ENCODE assay signal across 12 mouse cellular contexts in the genomic region with DNA sequence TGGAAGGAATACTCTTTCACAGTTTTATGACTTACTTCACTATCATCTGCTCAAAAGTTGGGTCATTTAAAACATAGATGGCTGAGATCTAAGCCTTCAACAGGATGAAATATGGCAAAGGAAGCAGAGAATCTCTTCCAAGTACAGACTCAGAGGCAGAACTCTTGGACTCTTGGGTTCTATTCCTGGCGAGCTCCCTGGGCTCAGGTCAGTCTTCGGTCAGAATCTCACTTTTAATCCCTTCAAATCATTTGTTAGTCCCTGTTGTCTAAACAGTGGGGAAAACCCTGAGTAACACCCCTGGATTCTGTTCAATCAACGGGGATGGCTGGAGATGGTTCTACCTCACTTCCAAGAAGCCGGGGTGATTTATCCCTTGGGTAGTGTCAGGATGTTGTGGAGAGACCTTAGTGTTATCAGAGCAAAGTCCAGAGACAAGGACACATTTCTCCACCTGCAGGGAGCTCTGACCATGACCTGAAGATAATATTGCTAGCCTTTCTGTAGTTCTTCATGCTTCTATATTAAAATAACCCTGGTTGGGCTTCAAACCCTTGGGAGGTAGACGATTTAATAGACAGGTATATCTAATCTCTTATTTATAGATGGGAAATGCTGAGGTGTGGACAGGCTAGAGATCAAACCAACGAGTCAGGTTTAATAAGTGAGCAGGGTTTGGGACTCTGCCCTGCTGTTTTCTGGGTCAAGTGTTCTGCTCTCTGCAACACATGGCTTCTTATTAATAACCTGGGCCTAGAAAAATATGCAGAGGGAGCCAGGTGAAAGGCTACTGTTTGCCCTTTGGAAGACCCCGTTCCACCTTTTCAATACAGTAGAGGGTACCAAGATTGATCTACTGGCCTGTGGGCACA.
DNase-seq lines count a peak whose midpoint lies in the region; ATAC-seq and TF ChIP-seq lines count a peak whose summit lies in the region.
"Had no signal": no experiment of that assay in that cellular context is flagged by ENCODE, and none has a peak within 500 bp of the region (broad histone marks: within the 10 kb centered on the region; RNA-seq: fewer than 3 reads in every experiment).

No protein-coding gene starts in this region.

- 59% methylated on average over 7 of the region's 7 CpGs for WGBS in lung, embryonic 16.5 days
- 38% methylated on average over 7 of the region's 7 CpGs for WGBS in small intestine, adult 2 months
- 85% methylated on average over 7 of the region's 7 CpGs for WGBS in cerebellum, adult 2 months

- no peaks in the 10 kb centered on the region for H3K9me3 ChIP-seq in lung, embryonic 16.5 days (ENCODE audit: control insufficient read depth, low read length)
- H3K9me3 ChIP-seq: forebrain, embryonic 15.5 days; hindbrain, embryonic 13.5 days; neural tube, embryonic 15.5 days had no signal

- ATAC-seq in lung, embryonic 16.5 days (ENCODE audit: low read depth) = no peak
- ATAC-seq: forebrain, embryonic 15.5 days had no signal

- peak overlapping the region; percentile 39; the same call in 1 of the 2 replicates for H3K27ac ChIP-seq in lung, embryonic 16.5 days (ENCODE audit: low read length)
- peak overlapping the region; percentile 25 for H3K27ac ChIP-seq in small intestine, adult 2 months (ENCODE audit: insufficient read depth, low read depth, low read length)
- no peak overlapping the region for H3K27ac ChIP-seq in cerebellum, adult 2 months (ENCODE audit: insufficient read depth, low read length)
- H3K27ac ChIP-seq: forebrain, embryonic 15.5 days; hindbrain, embryonic 13.5 days; neural tube, embryonic 15.5 days had no signal

- no peaks in the 10 kb centered on the region; the same call in none of the 2 replicates for H3K36me3 ChIP-seq in lung, embryonic 16.5 days (ENCODE audit: control insufficient read depth, insufficient read depth, low read length)
- H3K36me3 ChIP-seq in small intestine, adult 2 months (ENCODE audit: control insufficient read depth, insufficient read depth, low read length) = peaks cover 20% of the 10 kb centered on the region; the same call in 1 of the 2 replicates

- H3K9ac ChIP-seq in lung, embryonic 16.5 days (ENCODE audit: low read length) = no peak overlapping the region
- H3K9ac ChIP-seq: forebrain, embryonic 15.5 days; hindbrain, embryonic 13.5 days; neural tube, embryonic 15.5 days had no signal

- no peak overlapping the region for H3K4me2 ChIP-seq in lung, embryonic 16.5 days (ENCODE audit: low read depth, low read length)
- H3K4me2 ChIP-seq: forebrain, embryonic 15.5 days; hindbrain, embryonic 13.5 days; neural tube, embryonic 15.5 days had no signal

- H3K4me3 ChIP-seq in lung, embryonic 16.5 days (ENCODE audit: low read length) = no peak overlapping the region
- no peak overlapping the region for H3K4me3 ChIP-seq in small intestine, adult 2 months (ENCODE audit: low read depth, low read length)
- H3K4me3 ChIP-seq in cerebellum, adult 2 months (replicated peaks; ENCODE audit: insufficient read depth, low read depth, low read length) = no peak overlapping the region
- H3K4me3 ChIP-seq: forebrain, embryonic 15.5 days; hindbrain, embryonic 13.5 days; neural tube, embryonic 15.5 days had no signal

- no peaks in the 10 kb centered on the region for H3K27me3 ChIP-seq in lung, embryonic 16.5 days (ENCODE audit: control insufficient read depth, insufficient read depth, low read depth, low read length)
- no peaks in the 10 kb centered on the region for H3K27me3 ChIP-seq in small intestine, adult 2 months (ENCODE audit: control insufficient read depth, insufficient read depth, low read length)
- H3K27me3 ChIP-seq in cerebellum, adult 2 months (ENCODE audit: control insufficient read depth, insufficient read depth, low read length) = no peaks in the 10 kb centered on the region
- H3K27me3 ChIP-seq: forebrain, embryonic 15.5 days; hindbrain, embryonic 13.5 days; neural tube, embryonic 15.5 days had no signal

- TF ChIP-seq CTCF in small intestine, adult 2 months (IDR thresholded peaks at IDR 0.05; ENCODE audit: extremely low read depth, insufficient read length, insufficient replicate concordance, low read depth, low read length) = no peak
- TF ChIP-seq CTCF in cerebellum, adult 2 months (IDR thresholded peaks at IDR 0.05; ENCODE audit: borderline replicate concordance, insufficient read depth, low read depth, low read length) = no peak

- peak; percentile 38 for DNase-seq in adrenal gland, adult 2 months
- DNase-seq in adrenal gland, postnatal 4 days (ENCODE audit: low spot score in 2 of 2) = no peak
- no peak for DNase-seq in lung, postnatal 10 days
- DNase-seq in kidney, adult 8-10 months = peak; percentile 79 to 88
- DNase-seq in adrenal gland, postnatal 25 days = no peak
- no peak for DNase-seq in cerebellum, adult 2 months
- DNase-seq: lung, postnatal 14 days had no signal

- H3K4me1 ChIP-seq in lung, embryonic 16.5 days (replicated peaks; ENCODE audit: control insufficient read depth, insufficient read depth, low read length) = peaks cover 36% of the 10 kb centered on the region
- peaks cover 31% of the 10 kb centered on the region for H3K4me1 ChIP-seq in small intestine, adult 2 months (ENCODE audit: control insufficient read depth, insufficient read depth, insufficient read length, low read length)
- H3K4me1 ChIP-seq in cerebellum, adult 2 months (ENCODE audit: control insufficient read depth, insufficient read depth, low read length) = 0 out of 2 replicates have a peak, but pooled peaks cover 2% of the 10 kb centered on the region
- H3K4me1 ChIP-seq: forebrain, embryonic 15.5 days; hindbrain, embryonic 13.5 days had no signal

- no peak for TF ChIP-seq POLR2A in small intestine, adult 2 months (IDR thresholded peaks at IDR 0.05; ENCODE audit: low read depth, low read length)
- no peak for TF ChIP-seq POLR2A in cerebellum, adult 2 months (IDR thresholded peaks at IDR 0.05; ENCODE audit: borderline replicate concordance, insufficient read depth, low read length)

Comparison
In these comparisons a context has a peak if more than half of its experiments do, and no peak if none do; other contexts are left out.
1. DNase-seq: peak in adrenal gland, adult 2 months (single experiment) and kidney, adult 8-10 months (2 of 2); none in adrenal gland, postnatal 4 days (0 of 2), lung, postnatal 10 days (single experiment), adrenal gland, postnatal 25 days (single experiment) and cerebellum, adult 2 months (0 of 2).